Mouse (Mus musculus): ENCODE results near the gene Tulp1. TPM values are rescaled to one million over a fixed set of nuclear protein-coding genes. Genes with fewer than 3 reads are reported as not detected.
"Not testable (repeated sequence)": the region's sequence is repeated elsewhere in the genome, so short reads cannot be mapped to it uniquely, and the experiment has no call there.

Tulp1 gene
- total RNA-seq, 4 experiments from 2014 or later = 0.16 to 0.49 TPM; not detected in 2

DNA sequence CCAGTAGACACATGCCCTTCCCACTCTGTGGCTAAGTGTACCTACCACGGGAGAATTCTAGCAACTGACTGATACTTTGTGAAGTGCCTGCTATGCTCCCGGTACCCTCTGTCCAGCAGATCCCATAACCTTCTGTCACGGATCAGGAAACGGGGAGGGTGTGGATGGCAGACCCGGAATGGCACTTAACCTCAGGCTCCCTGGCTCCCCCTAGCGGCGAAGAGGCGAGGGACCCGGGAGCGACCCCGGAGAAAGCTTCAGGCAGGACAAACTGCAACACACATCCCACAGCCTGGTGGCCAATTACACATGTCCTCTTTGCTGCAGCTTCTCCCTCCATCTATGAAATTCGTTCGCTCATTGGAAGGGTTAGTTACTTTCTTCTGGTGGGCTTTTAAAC, 3.4 kb upstream of the Tulp1 start:
- peak; percentile 54 for DNase-seq

- no peak for DNase-seq
Measured at GRCm38 (mm10) chr17:28363507-28363906, 1.5 kb downstream of the Tulp1 start.

DNA sequence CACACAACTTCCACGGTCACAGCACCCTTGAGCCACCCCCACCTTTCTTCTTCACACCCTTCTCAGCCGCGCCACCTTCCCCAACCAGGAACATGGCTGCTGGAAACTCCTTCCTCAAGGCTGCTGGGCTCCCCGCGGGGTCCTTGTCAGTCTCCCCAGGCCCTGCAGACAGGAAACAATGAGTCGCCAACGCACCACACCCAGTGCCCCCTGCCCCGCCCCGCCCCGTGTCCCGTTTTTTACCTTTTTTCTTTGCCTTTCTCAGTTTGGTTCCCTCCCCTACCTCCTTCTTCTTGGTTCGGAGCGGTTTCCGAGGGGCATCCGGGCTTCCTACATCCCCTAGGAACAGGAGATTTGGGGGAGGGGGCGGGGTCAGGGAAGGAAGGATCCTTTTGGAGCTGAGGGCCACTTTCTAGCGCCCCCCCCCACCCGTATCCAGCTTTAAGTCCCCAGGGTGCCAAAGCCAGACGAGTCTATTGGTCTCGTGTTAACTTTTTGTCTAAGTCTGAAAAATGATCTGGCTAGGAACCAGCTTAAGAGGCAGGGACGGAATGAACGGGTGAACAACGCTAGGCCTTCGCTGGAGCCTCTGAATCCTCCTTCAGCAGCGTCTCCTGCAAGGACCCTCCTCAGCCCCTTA, 2.2 kb downstream of the Tulp1 start:
- no peak for DNase-seq

DNA sequence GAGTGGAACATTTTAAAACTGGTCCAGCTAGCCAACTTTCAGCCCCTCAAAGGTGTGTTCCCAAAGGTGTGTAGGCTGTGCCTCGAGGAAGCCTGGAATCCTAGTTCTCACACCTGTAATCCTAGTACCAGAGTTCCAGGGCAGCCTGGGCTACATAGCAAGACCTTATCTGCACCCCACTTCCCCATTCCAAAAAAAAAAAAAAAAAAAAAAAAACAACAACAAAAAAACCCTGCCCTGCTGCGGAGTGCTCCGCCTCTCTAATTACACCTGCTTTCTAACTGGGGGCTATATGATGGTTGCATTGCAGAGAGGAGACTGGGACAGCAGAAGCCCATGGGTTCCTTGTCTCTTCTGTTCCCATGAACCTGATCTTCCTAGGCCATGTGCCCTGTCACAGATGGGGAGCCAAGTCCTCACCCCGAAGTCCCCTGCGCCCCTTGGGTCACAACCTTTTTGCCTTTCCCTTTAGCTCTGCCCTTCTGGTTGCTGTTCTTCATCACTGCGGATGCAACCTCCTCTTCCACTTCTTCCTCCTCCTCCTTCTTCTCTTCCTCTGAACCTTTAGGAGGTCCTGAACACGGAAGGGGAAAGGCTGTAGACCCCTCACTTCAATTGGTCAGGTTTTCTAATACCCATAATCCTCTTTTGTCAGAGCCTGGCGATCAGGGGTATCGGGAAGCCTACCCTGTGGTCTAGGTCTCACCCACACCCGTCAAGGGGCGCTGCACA, 2.9 kb downstream of the Tulp1 start:
- no peak for DNase-seq

GRCm38 (mm10) chr17:28360531-28361277, 4.3 kb downstream of the Tulp1 start:
- DNase-seq = no peak

DNA sequence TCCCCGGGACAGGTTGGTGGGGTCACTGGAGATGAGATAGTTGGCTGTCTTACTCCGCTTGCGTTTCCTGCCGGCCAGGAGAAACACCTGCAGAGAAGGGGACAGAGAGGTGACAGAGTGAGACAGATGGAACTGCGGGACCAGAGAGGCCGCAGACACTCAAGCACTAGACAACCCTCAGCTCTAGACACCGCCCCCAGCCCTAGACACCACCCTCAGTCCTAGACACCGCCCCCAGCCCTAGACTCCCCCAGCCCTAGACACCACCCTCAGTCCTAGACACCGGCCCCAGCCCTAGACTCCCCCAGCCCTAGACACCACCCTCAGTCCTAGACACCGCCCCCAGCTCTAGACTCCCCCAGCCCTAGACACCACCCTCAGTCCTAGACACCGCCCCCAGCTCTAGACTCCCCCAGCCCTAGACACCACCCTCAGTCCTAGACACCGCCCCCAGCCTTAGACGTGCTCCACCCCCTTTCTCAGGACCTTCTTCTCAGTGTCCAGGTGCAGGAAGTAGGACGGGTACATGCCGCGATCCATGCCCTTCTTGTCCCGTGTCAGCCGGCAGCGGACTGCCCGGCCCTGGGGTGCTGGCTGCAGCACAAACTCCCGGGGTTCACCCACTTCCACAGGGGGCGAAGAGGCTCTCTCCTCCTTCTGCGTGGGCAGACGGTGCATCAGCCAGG, 6.3 kb downstream of the Tulp1 start:
- DNase-seq = not testable (repeated sequence)

DNA sequence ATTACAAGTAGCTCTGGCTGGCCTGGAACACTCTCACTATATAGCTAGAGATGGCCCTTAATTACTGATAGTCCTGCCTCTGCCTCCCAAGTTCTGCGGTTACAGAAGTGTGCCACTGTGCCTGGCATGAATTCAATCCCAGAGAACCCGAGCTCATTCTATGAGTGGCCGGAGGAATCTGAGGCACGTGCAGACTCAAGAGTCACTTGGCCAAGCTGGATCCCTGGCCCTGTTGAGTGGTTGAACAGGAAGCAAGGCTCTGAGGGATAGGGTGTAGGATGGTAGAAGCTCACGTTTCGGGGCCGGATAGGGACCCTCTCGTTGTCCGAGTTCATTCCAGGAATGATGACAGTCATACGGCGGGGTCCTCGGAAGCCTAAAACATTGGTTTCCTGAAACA, 9.2 kb downstream of the Tulp1 start:
- no peak for DNase-seq

- DNase-seq = no peak
Measured at GRCm38 (mm10) chr17:28352018-28352417, 13.0 kb downstream of the Tulp1 start.

DNA sequence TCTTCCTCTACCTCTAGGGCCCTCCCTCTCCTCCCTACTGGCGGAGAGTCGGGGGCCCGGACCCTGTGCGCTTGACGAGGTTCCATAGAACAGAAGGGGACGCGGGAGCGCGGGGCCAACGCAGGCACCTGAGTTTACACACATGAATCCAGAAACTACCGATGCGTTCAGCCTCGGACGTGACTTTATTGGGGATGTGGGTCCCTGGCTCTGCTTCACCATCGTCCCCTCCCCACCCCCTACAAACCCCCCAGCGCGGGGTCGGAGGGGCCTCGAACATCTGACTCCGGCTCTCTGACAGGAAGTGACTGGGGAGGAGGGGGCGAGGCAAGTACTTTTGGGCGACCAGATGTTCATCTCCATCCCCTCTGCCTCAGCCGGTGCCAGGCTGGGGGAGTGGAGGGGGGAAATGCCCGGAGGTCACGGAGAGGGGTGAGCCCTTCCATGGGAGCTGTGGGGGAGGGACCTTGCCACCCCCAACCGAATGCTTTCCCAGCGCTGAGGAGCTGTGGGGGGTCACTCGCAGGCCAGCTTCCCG, 13.6 kb downstream of the Tulp1 start:
- DNase-seq = no peak

GRCm38 (mm10) chr17:28350466-28351352, 14.3 kb downstream of the Tulp1 start, which contains the start of gene Tead3:
TSS of gene Tead3 (minus strand) at chr17:28350817.
- peak; percentile 62 for DNase-seq

GRCm38 (mm10) chr17:28349901-28350465, 15.0 kb downstream of the Tulp1 start:
- no peak for DNase-seq

- no peak for DNase-seq
Measured at GRCm38 (mm10) chr17:28349264-28349880, 15.7 kb downstream of the Tulp1 start.

DNA sequence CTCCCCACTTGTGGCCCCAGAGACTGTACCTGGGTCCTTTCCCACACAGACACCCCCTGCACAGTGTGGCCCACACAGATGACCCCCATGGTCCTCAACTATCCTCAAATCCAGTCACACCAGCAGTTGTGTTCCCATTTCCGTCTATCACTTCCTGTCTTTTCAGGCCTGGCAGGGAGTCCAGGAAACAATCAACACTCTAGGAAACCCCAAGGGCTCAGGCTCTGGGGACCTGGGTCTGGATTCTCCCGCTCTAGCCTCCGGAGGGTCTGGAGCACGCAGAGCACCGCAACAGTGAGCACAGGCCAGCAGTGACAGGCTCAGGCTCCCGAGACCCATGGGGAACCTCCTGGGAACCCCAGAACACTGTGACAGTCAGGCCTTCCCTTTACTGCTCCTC, 16.8 kb downstream of the Tulp1 start:
- DNase-seq = no peak

- no peak for DNase-seq
Measured at GRCm38 (mm10) chr17:28347327-28347726, 17.7 kb downstream of the Tulp1 start.

DNA sequence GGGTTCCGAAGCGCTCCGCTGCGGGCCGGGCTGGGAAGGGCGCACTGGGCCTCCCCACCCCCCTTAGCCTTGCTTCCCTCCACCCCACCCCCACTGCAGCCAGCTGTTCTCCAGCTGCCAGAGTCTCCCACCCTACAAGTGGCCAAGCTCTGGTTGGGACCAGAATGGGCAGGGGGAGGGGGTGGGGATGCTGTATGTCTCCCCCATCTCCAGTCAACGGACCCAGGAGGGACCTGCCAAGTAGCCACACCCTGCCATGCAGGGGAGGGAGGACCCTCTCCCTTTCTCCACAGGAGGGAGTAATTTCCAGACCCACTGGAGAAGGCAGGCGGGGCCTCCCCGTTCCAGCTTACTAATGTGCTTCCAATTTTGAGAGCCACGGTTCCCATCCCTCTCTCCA, 19.1 kb downstream of the Tulp1 start:
- no peak for DNase-seq

- no peak for DNase-seq
Measured at GRCm38 (mm10) chr17:28345271-28345721, 19.7 kb downstream of the Tulp1 start.

DNA sequence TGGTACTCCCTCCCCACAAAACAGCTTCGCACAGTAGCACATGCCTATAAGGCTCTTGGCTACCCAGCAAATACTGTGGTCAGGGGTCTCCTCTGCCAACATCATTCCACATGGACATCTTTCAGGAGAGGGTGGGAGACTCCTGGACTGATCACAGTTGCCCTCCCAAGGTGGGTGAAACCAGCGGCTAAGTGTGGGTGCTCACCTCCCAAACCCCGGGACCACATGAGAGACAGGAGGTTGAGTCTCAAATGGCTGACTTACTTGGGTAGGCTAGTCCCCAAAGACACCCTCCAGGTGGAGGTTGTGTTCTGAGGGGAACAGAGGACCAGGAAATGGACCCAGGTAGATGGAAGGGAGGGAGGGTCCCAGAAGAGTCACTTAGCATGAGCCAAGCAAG, 20.4 kb downstream of the Tulp1 start:
- DNase-seq = no peak

DNA sequence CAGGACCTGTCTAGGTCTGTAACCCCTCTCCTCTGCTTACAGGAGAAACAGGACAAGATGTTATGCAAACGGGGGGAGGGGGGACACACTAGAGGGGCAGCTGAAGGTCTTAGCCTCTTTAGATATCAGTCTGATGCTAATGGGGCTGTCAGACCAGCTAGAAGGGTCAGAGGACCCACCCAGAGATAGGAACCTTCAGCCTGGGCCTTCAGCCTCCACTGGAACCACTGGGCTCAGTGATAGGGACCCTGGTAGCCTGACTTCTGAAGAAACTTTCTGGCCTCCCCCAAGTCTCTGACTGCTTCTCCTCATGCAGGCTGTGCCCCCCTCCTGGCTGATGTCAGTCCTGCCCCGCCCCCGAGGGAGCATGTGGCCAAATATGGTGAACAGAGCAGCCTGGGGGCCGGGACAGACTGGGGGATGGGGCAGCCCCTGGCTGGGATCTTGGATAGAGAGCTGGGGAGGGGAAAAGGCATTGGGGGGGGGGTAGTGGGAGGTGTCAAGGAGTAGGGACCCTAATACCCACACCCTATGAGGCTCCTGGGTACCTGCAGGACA, 20.9 kb downstream of the Tulp1 start:
- DNase-seq = no peak

- DNase-seq = peak; percentile 71
Measured at GRCm38 (mm10) chr17:28341091-28341490, 23.9 kb downstream of the Tulp1 start.

- DNase-seq = no peak
Measured at GRCm38 (mm10) chr17:28340578-28340977, 24.4 kb downstream of the Tulp1 start.

All from adrenal gland, adult 8-10 months (tissue).